Mouse (Mus musculus) forebrain, embryonic 14.5 days (tissue): ENCODE data around the gene Sebox. TPM values are rescaled to one million over a fixed set of nuclear protein-coding genes. Genes with fewer than 3 reads are reported as not detected.

Experiments
- ATAC-seq: fragments of 200-750 bp; cut with Nextera tagmentation; 2 replicates; pipeline ENCODE4 v1.8.0; 2017; ENCODE audit warnings: mild to moderate bottlenecking, moderate library complexity
- DNase-seq: peaks from one replicate; pipeline ENCODE4 v3.0.0-alpha.2; 2015; ENCODE audit warnings: low spot score
- H3K27ac ChIP-seq: fragments of 300-500 bp; sonication (generic); 2 replicates; pipeline ENCODE4 v1.5.1; 2014; ENCODE audit warnings: low read depth, mild to moderate bottlenecking, control low read depth, low read length, moderate library complexity
- H3K27me3 ChIP-seq: fragments of 300-500 bp; sonication (generic); replicated peaks from 2 replicates; pipeline ENCODE4 v1.6.1; 2014; ENCODE audit warnings: low read length, control low read depth, mixed read lengths; ENCODE audit not compliant: control insufficient read depth, insufficient read depth
- H3K36me3 ChIP-seq: fragments of 300-500 bp; sonication (generic); 2 replicates; pipeline ENCODE4 v1.6.1; 2014; ENCODE audit warnings: low read length, control low read depth; ENCODE audit not compliant: control insufficient read depth, insufficient read depth
- H3K4me1 ChIP-seq: fragments of 300-500 bp; sonication (generic); 2 replicates; pipeline ENCODE4 v1.6.1; 2014; ENCODE audit warnings: antibody characterized with exemption, low read length, control low read depth; ENCODE audit not compliant: control insufficient read depth, insufficient read depth
- H3K4me2 ChIP-seq: fragments of 300-500 bp; sonication (generic); 2 replicates; pipeline ENCODE4 v1.6.1; 2014; ENCODE audit warnings: mild to moderate bottlenecking, control low read depth, low read length
- H3K4me3 ChIP-seq: fragments of 300-500 bp; sonication (generic); 2 replicates; pipeline ENCODE4 v1.5.1; 2014; ENCODE audit warnings: low read depth, low read length, control low read depth
- H3K9ac ChIP-seq: fragments of 300-500 bp; sonication (generic); 2 replicates; pipeline ENCODE4 v1.6.1; 2014; ENCODE audit warnings: mild to moderate bottlenecking, low read length, control low read depth, moderate library complexity
- H3K9me3 ChIP-seq: fragments of 300-500 bp; sonication (generic); replicated peaks from 2 replicates; pipeline ENCODE4 v1.6.1; 2016; ENCODE audit warnings: low read length, control low read depth, mixed read lengths; ENCODE audit not compliant: control insufficient read depth
- WGBS: fragments of 180-500 bp; shearing (Covaris S2); extraction: QIAGEN DNeasy Blood & Tissue Kit; methylation state at CpG from one replicate; pipeline ENCODE4 v1.1.7; 2014; 5-methylcytosine and 5-hydroxymethylcytosine counted together
- polyA plus RNA-seq: library from polyadenylated mRNA; unstranded; fragments of >200 nt; fragmentation: Nextera tagmentation; extraction: Ambion mirVana; gene quantifications from 2 replicates; pipeline ENCODE4 v1.2.1, GENCODE M21; 2014

Sebox gene
- polyA plus RNA-seq, 1 experiment from 2014 or later: 0.66 TPM

DNA sequence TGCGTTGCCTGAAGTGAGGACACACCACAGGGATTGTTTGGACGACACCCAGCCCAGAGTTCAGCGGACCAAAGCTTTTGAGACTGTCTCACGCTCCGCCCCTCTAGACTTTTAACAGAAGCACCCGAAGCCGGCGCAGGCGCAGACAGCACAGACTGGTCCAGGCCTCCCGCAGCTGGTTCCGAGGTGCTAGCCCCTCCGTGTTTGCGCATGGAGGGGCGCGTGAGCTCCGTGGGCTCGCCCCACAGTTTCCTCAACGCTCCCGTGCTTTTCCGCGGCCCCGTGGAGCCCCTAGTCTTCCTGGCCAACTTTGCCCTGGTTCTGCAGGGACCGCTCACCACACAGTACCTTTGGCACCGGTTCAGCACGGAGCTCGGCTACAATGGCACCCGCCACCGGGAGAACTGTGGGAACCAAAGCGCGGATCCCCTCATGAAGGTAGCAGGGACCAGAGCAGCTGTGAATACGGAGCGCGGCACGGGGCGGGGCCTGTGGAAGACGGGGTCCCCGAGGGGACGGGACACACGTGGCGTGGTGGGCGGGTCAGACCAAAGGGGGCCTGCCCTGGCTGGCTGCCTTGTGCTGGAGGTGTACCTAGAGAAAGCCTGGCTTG is 37.6 kb upstream of the Sebox start, which contains the start of gene Slc46a1:
Gene Slc46a1 (plus strand): TSS at position 130 of the 613 bp plus-strand sequence.
- no peaks in the 10 kb centered on the region for H3K9me3 ChIP-seq
- H3K4me1 ChIP-seq: peaks cover 6% of the 10 kb centered on the region; the same call in 1 of the 2 replicates
- DNase-seq: peak; percentile 88
- 1% methylated on average over 41 of the region's 41 CpGs for WGBS
- ATAC-seq: peak; percentile 94
- H3K27ac ChIP-seq: peak within 1 kb of the TSS; percentile 86
- H3K4me2 ChIP-seq: peak within 1 kb of the TSS; percentile 82
- H3K9ac ChIP-seq: peak within 1 kb of the TSS; percentile 85
- H3K36me3 ChIP-seq: no peaks in the 10 kb centered on the region
- H3K4me3 ChIP-seq: peak within 1 kb of the TSS; percentile 70
- no peaks in the 10 kb centered on the region for H3K27me3 ChIP-seq

DNA sequence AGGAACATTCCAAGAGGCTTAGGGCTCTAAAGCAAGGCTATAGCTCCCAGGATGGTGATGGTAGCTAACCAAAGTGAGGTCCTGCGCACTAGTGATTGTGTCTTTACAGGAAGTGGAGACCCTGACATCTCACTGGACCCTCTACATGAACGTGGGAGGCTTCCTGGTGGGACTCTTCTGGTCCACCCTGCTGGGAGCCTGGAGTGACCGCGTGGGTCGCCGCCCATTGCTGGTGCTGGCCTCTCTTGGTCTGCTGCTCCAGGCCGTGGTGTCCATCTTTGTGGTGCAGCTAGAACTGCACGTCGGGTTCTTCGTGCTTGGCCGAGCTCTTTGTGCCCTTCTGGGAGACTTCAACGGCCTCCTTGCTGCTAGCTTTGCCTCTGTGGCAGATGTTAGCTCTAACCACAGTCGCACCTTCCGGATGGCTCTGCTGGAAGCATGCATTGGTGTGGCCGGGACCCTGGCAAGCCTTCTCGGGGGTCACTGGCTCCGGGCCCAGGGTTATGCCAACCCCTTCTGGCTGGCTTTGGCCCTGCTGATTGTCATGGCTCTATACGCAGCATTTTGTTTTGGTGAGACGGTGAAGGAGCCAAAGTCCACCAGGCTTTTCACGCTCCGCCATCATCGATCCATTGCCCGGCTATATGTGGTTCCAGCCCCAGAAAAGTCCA is 36.9 kb upstream of the Sebox start:
- DNase-seq: peak; percentile 5
- Histone ChIP-seq H3K9me3 (no peaks in the 10 kb centered on the region), H3K36me3 (peaks cover 2% of the 10 kb centered on the region; the same call in 1 of the 2 replicates), H3K4me1 (peaks cover 6% of the 10 kb centered on the region; the same call in 1 of the 2 replicates), H3K4me2 (peak overlapping the region; percentile 82), H3K27ac (peak overlapping the region; percentile 86; the same call in 1 of the 2 replicates), H3K9ac (peak overlapping the region; percentile 85), H3K27me3 (no peaks in the 10 kb centered on the region), H3K4me3 (peak overlapping the region; percentile 70)
- 47% methylated on average over 23 of the region's 23 CpGs for WGBS
- peak; percentile 32 for ATAC-seq

DNA sequence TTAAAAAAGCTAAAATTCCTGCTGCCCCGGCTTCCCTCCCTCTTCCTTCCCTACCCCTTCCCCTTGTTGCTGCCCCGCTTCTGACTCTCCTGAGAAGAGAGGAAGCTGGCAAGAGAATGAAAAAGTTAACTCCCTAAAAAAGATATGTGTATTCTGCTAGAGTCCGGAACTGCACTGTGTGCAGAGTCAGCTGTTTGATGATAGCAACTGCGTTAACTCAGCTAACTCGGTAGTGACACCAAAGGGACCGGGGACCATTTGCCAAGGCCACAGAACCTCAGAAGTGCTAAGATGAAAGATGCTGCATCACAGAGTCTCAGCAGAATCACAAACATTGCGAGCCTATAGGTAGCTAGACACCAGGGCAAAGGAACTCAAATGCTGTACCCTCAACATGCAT is 35.7 kb upstream of the Sebox start:
- Histone ChIP-seq H3K9ac (no peak overlapping the region), H3K4me1 (peaks cover 6% of the 10 kb centered on the region; the same call in 1 of the 2 replicates)
- 89% methylated on average over 7 of the region's 7 CpGs for WGBS

DNA sequence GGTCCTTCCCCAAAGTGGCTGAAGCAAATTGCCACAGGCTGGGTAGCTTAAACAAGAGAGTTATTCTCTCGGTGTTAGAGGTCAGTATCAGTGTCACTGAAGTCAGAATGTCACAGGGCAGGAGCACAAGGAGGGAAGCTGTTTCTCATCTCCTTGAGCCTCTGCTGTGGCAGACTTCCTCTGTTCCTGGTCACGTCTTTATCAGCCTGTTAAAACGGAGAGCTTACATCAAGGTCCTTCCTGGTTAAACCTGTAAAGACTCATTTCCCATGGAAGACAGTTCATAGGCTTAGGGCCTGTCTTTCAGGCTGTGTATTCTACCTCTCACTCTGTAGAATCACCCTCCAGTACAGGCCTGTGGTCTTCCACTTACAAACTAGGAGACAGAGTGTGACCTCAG is 35.3 kb upstream of the Sebox start:
- Histone ChIP-seq H3K9ac (no peak overlapping the region), H3K4me2 (no peak overlapping the region), H3K4me1 (peaks cover 6% of the 10 kb centered on the region; the same call in 1 of the 2 replicates), H3K27me3 (no peaks in the 10 kb centered on the region), H3K27ac (no peak overlapping the region), H3K36me3 (peaks cover 11% of the 10 kb centered on the region), H3K9me3 (no peaks in the 10 kb centered on the region), H3K4me3 (no peak overlapping the region)
- 81% methylated on average over 3 of the region's 3 CpGs for WGBS
- DNase-seq: no peak
- ATAC-seq: no peak

More for the DNA sequence above, 35.7 kb upstream of the Sebox start:
- H3K36me3 ChIP-seq: peaks cover 6% of the 10 kb centered on the region
- no peak overlapping the region for H3K4me3 ChIP-seq
- no peak overlapping the region for H3K27ac ChIP-seq
- H3K4me2 ChIP-seq: no peak overlapping the region
- ATAC-seq (no peak), DNase-seq (no peak)
- no peaks in the 10 kb centered on the region for H3K9me3 ChIP-seq
- no peaks in the 10 kb centered on the region for H3K27me3 ChIP-seq

DNA sequence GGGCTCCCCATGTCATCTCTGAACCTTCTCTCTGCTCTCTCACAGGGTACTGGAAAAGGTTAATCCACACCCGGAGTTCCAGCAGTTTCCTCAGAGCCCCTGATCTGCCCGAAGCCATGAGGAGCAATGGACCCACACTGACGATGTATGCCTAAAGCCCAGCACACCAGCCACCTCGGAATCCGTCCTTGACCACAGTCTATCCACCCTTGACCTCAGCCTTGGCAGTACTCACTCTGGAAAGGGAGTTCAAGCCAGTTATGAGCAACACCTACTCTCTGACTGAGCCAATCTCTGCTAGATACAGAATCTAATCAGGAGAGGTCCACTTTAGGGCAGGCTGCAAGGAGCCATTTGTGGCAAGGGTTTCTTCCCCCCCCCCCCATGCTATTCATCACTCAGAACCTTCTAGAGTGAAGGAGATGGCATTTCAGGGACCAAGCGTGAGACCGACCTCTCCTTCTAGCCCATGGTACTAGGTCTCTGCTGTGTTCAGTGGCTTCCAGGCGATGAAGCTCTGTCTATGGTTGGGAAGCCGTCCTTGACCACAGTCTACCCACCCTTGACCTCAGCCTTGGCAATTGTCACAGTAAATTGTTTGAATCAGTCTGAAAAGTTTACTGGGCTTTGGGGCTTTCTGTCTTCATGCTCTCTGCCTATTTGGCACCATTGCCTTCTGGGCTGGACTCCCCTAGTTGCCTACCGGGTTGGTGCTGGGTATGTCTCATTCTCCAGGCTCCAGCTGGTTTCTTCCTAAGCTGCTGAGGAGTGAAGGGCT is 31.7 kb upstream of the Sebox start:
- H3K27ac ChIP-seq: no peak overlapping the region
- peaks cover 23% of the 10 kb centered on the region for H3K36me3 ChIP-seq
- no peak overlapping the region for H3K9ac ChIP-seq
- no peaks in the 10 kb centered on the region for H3K9me3 ChIP-seq
- 90% methylated on average over 10 of the region's 10 CpGs for WGBS
- DNase-seq (no peak), ATAC-seq (no peak)
- H3K4me1 ChIP-seq: peaks cover 2% of the 10 kb centered on the region; the same call in 1 of the 2 replicates
- no peak overlapping the region for H3K4me3 ChIP-seq
- H3K27me3 ChIP-seq: no peaks in the 10 kb centered on the region
- H3K4me2 ChIP-seq: no peak overlapping the region

DNA sequence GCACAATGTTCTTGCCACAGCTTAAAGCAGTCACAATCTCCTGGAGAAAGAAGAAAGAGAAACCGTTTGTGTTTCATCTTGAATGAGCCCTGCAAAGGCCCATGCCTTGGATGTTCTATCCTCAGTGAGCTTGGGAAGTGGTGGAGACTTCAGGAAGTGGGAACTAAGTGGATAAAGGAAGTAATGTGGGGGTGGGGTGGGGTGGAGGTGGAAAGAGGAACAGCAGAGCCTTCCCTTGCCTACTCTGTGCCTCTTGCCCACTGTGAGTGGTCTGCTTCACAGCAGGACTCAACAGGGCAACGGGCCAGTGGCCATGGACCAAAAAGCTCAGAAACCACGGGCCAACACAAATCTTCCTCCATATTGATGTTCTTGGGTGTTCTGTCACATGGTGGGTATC is 28.0 kb upstream of the Sebox start:
- no peaks in the 10 kb centered on the region for H3K4me1 ChIP-seq
- H3K9me3 ChIP-seq: no peaks in the 10 kb centered on the region
- no peak overlapping the region for H3K4me3 ChIP-seq
- no peak for DNase-seq
- no peak overlapping the region for H3K4me2 ChIP-seq
- H3K9ac ChIP-seq: no peak overlapping the region
- ATAC-seq: no peak
- H3K27ac ChIP-seq: no peak overlapping the region
- 88% methylated on average over 3 of the region's 3 CpGs for WGBS
- H3K36me3 ChIP-seq: peaks cover 31% of the 10 kb centered on the region
- H3K27me3 ChIP-seq: no peaks in the 10 kb centered on the region

DNA sequence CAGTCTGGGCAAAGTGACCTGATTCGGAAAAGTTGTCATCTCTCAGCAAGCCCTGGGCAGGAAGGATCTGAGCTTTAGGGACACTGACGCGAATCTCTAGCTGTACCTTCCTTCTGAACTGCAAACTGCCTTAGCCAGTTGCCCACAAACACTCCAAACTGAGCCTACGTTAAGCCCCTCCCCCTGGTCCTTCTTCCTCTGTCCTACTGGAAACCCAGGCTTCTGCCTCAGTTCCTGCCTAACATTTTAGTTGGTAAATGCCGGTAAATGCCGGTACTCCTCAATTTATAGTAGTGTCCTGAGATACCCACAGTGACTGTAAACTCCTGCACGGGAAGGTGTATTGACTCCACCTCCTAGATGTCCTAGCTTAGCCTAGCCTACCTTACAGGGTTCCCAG is 19.6 kb upstream of the Sebox start:
- WGBS: 61% methylated on average over 7 of the region's 7 CpGs
- DNase-seq: no peak
- H3K27me3 ChIP-seq: 0 out of 2 replicates have a peak, but pooled peaks cover 2% of the 10 kb centered on the region
- peaks cover 69% of the 10 kb centered on the region for H3K36me3 ChIP-seq
- H3K4me1 ChIP-seq: no peaks in the 10 kb centered on the region
- no peak overlapping the region for H3K9ac ChIP-seq
- H3K4me3 ChIP-seq: no peak overlapping the region
- H3K4me2 ChIP-seq: no peak overlapping the region
- no peak for ATAC-seq
- H3K27ac ChIP-seq: no peak overlapping the region
- H3K9me3 ChIP-seq: no peaks in the 10 kb centered on the region

DNA sequence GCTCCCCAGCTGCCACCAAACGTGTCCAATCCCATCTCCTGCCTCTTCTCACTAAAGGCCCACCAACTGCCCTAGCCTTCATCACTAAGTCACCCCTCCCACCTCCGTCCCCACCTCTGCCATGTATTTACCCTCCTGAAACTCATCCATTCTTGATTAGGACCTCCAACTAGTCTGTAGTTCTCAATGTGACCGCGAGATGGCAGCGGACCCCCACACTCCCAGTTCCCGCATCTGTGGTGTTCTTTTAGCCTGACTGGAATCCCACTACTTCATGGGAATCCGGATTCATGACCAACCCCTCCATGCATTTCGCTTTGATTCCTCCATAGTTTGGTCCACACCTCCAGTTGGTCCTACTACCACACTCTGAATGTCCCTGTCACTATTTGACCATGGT is 15.1 kb upstream of the Sebox start:
- Histone ChIP-seq H3K27ac (no peak overlapping the region), H3K9me3 (no peaks in the 10 kb centered on the region), H3K4me3 (no peak overlapping the region), H3K4me1 (peaks cover 10% of the 10 kb centered on the region), H3K27me3 (peaks cover 5% of the 10 kb centered on the region; the same call in 1 of the 2 replicates), H3K4me2 (no peak overlapping the region), H3K36me3 (peaks cover 37% of the 10 kb centered on the region), H3K9ac (no peak overlapping the region)
- DNase-seq: peak; percentile 85
- 3% methylated on average over 8 of the region's 8 CpGs for WGBS
- ATAC-seq: peak; percentile 32; the same call in 1 of the 2 replicates
